Comparison of ENCODE assay signal across 15 mouse cellular contexts in the genomic region with DNA sequence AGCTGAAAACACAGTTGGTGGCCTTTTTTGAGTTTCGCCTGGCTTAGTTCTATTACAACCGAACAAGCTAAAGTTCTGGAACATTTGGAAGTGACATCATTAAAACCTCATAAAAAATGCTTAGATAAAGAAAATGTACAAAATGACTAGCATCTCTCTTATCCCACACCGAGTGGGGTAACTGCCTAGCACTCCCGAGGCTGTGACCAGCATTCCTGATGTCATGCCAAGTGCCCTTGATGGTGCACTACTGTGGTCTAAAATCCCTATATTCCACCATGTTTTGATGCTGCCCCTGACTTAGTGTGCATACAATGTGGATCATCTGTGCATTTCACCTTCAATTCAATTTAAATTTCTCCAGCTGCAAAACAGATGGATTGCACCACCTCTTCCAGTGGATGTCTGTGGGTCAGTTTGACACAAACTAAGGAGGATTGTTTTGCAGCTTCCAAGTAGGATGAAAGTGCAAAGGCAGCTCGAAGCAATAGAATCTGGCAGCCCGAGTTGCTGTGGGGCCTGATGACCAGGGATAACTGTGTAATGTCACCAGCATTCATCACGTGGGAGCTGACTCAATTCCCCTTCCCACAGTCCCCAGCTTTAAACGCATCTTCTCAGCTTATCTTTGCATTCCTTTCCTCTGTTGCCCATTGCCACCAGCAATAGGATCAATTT. TPM values are rescaled to one million over a fixed set of nuclear protein-coding genes. Genes with fewer than 3 reads are reported as not detected.
A peak's percentile ranks its signal among the peaks of the same experiment; 100 is the strongest.
DNase-seq lines count a peak whose midpoint lies in the region; ATAC-seq and TF ChIP-seq lines count a peak whose summit lies in the region.
"Had no signal": no experiment of that assay in that cellular context is flagged by ENCODE, and none has a peak within 500 bp of the region (broad histone marks: within the 10 kb centered on the region; RNA-seq: fewer than 3 reads in every experiment).

No protein-coding gene starts in this region.

- no peak for TF ChIP-seq CTCF in lung, postnatal 0 days (IDR thresholded peaks at IDR 0.05)

- no peak for DNase-seq in heart, postnatal 4 days
- DNase-seq in lung, postnatal 0 days (ENCODE audit: low spot score): peak; percentile 50
- no peak for DNase-seq in lung, postnatal 14 days
- DNase-seq in frontal cortex, postnatal 10 days (ENCODE audit: low spot score in 2 of 2): no peak
- DNase-seq in forebrain, embryonic 11.5 days (ENCODE audit: low spot score): no peak
- DNase-seq: cerebellum, postnatal 36 days; forebrain, postnatal 0 days had no signal

- H3K36me3 ChIP-seq in heart, embryonic 15.5 days: no peaks in the 10 kb centered on the region
- H3K36me3 ChIP-seq in lung, postnatal 0 days (ENCODE audit: insufficient read depth, low read length): no peaks in the 10 kb centered on the region
- peaks cover 6% of the 10 kb centered on the region; the same call in 1 of the 2 replicates for H3K36me3 ChIP-seq in embryonic facial prominence, embryonic 13.5 days
- H3K36me3 ChIP-seq in stomach, embryonic 15.5 days: no peaks in the 10 kb centered on the region
- no peaks in the 10 kb centered on the region for H3K36me3 ChIP-seq in forebrain, embryonic 11.5 days (ENCODE audit: control insufficient read depth, insufficient read depth, low read length)
- H3K36me3 ChIP-seq: G1E; midbrain, embryonic 15.5 days had no signal

- no peak overlapping the region for H3K4me3 ChIP-seq in heart, embryonic 15.5 days
- no peak overlapping the region for H3K4me3 ChIP-seq in lung, postnatal 0 days (ENCODE audit: low read depth, low read length)
- H3K4me3 ChIP-seq in embryonic facial prominence, embryonic 13.5 days: no peak overlapping the region
- no peak overlapping the region for H3K4me3 ChIP-seq in stomach, embryonic 15.5 days (replicated peaks)
- H3K4me3 ChIP-seq in forebrain, embryonic 11.5 days (ENCODE audit: low read depth, low read length): no peak overlapping the region
- H3K4me3 ChIP-seq: left cerebral cortex, adult 2 months; midbrain, embryonic 15.5 days had no signal

- H3K4me2 ChIP-seq in heart, embryonic 15.5 days: no peak overlapping the region
- H3K4me2 ChIP-seq in lung, postnatal 0 days (replicated peaks; ENCODE audit: low read depth, low read length): no peak overlapping the region
- H3K4me2 ChIP-seq in embryonic facial prominence, embryonic 13.5 days: no peak overlapping the region
- no peak overlapping the region for H3K4me2 ChIP-seq in stomach, embryonic 15.5 days
- H3K4me2 ChIP-seq in forebrain, embryonic 11.5 days (ENCODE audit: low read depth, low read length, severe bottlenecking): no peak overlapping the region
- H3K4me2 ChIP-seq: midbrain, embryonic 15.5 days had no signal

- H3K27ac ChIP-seq in heart, embryonic 15.5 days: peak overlapping the region; percentile 55
- no peak overlapping the region for H3K27ac ChIP-seq in lung, postnatal 0 days (ENCODE audit: low read length)
- peak overlapping the region; percentile 34 for H3K27ac ChIP-seq in embryonic facial prominence, embryonic 13.5 days
- H3K27ac ChIP-seq in stomach, embryonic 15.5 days: peak overlapping the region; percentile 44; the same call in 1 of the 2 replicates
- no peak overlapping the region for H3K27ac ChIP-seq in forebrain, embryonic 11.5 days (ENCODE audit: low read depth, low read length)
- H3K27ac ChIP-seq: left cerebral cortex, adult 2 months; liver, embryonic 14.5 days; midbrain, embryonic 15.5 days had no signal

- H3K4me1 ChIP-seq in heart, embryonic 15.5 days (replicated peaks): peaks cover 13% of the 10 kb centered on the region; the same call in 1 of the 2 replicates
- no peaks in the 10 kb centered on the region for H3K4me1 ChIP-seq in lung, postnatal 0 days (ENCODE audit: insufficient read depth, low read depth, low read length)
- H3K4me1 ChIP-seq in embryonic facial prominence, embryonic 13.5 days: peaks cover 22% of the 10 kb centered on the region
- 0 out of 2 replicates have a peak, but pooled peaks cover 5% of the 10 kb centered on the region for H3K4me1 ChIP-seq in stomach, embryonic 15.5 days
- no peaks in the 10 kb centered on the region for H3K4me1 ChIP-seq in forebrain, embryonic 11.5 days (replicated peaks; ENCODE audit: control insufficient read depth, insufficient read depth, low read length)
- H3K4me1 ChIP-seq: midbrain, embryonic 15.5 days had no signal

- no peaks in the 10 kb centered on the region for H3K27me3 ChIP-seq in heart, embryonic 15.5 days
- H3K27me3 ChIP-seq in lung, postnatal 0 days (replicated peaks; ENCODE audit: insufficient read depth, low read length): no peaks in the 10 kb centered on the region
- H3K27me3 ChIP-seq in embryonic facial prominence, embryonic 13.5 days: no peaks in the 10 kb centered on the region
- no peaks in the 10 kb centered on the region for H3K27me3 ChIP-seq in stomach, embryonic 15.5 days (replicated peaks)
- no peaks in the 10 kb centered on the region for H3K27me3 ChIP-seq in forebrain, embryonic 11.5 days (ENCODE audit: control insufficient read depth, insufficient read depth, low read length)
- H3K27me3 ChIP-seq: midbrain, embryonic 15.5 days had no signal

- WGBS in heart, embryonic 15.5 days: 43% methylated on average over 8 of the region's 8 CpGs
- 48% methylated on average over 8 of the region's 8 CpGs for WGBS in lung, postnatal 0 days
- 35% methylated on average over 8 of the region's 8 CpGs for WGBS in embryonic facial prominence, embryonic 13.5 days
- 51% methylated on average over 8 of the region's 8 CpGs for WGBS in stomach, embryonic 15.5 days
- WGBS in forebrain, embryonic 11.5 days: 74% methylated on average over 8 of the region's 8 CpGs

- no peaks in the 10 kb centered on the region for H3K9me3 ChIP-seq in heart, embryonic 15.5 days (replicated peaks)
- H3K9me3 ChIP-seq in lung, postnatal 0 days (ENCODE audit: low read length): no peaks in the 10 kb centered on the region
- no peaks in the 10 kb centered on the region for H3K9me3 ChIP-seq in embryonic facial prominence, embryonic 13.5 days
- H3K9me3 ChIP-seq in stomach, embryonic 15.5 days: no peaks in the 10 kb centered on the region
- H3K9me3 ChIP-seq in forebrain, embryonic 11.5 days (ENCODE audit: control insufficient read depth, low read length): no peaks in the 10 kb centered on the region
- H3K9me3 ChIP-seq: G1E; midbrain, embryonic 15.5 days had no signal

- no peak for TF ChIP-seq EP300 in lung, postnatal 0 days (IDR thresholded peaks at IDR 0.05)

- no peak for ATAC-seq in heart, embryonic 15.5 days (replicated peaks; ENCODE audit: insufficient number of reproducible peaks, insufficient read depth, low FRiP score, low read depth)
- ATAC-seq in lung, postnatal 0 days: peak; percentile 50
- ATAC-seq in embryonic facial prominence, embryonic 13.5 days (ENCODE audit: insufficient number of reproducible peaks, insufficient read depth, low FRiP score, low TSS enrichment, low read depth): no peak
- ATAC-seq in stomach, embryonic 15.5 days (ENCODE audit: insufficient read depth, low FRiP score, low read depth): no peak
- no peak for ATAC-seq in forebrain, embryonic 11.5 days (replicated peaks; ENCODE audit: low FRiP score)
- ATAC-seq: forebrain, postnatal 0 days; intestine, embryonic 16.5 days; midbrain, embryonic 15.5 days had no signal

- no peak overlapping the region for H3K9ac ChIP-seq in heart, embryonic 15.5 days
- H3K9ac ChIP-seq in lung, postnatal 0 days (replicated peaks; ENCODE audit: low read depth): no peak overlapping the region
- H3K9ac ChIP-seq in embryonic facial prominence, embryonic 13.5 days: no peak overlapping the region
- no peak overlapping the region for H3K9ac ChIP-seq in stomach, embryonic 15.5 days
- H3K9ac ChIP-seq in forebrain, embryonic 11.5 days (ENCODE audit: low read length): no peak overlapping the region
- H3K9ac ChIP-seq: forebrain, postnatal 0 days; liver, embryonic 14.5 days; midbrain, embryonic 15.5 days had no signal

RNA-seq across cellular contexts. Expression of gene Cped1, which starts 33.2 kb away (rescaled TPM):
- polyA plus RNA-seq in heart, embryonic 15.5 days (2015; fragmentation: Nextera tagmentation; extraction: Ambion mirVana): 4.7 and 5.7 TPM in 2 replicates
- 1 to 10 TPM; 7.2 to 9.9 TPM for total RNA-seq in heart, postnatal 4 days (2021)
- 25.0 and 29.4 TPM in 2 replicates for polyA plus RNA-seq in lung, postnatal 0 days (2015; fragmentation: Nextera tagmentation; extraction: Ambion mirVana)
- polyA plus RNA-seq in embryonic facial prominence, embryonic 13.5 days (2015; fragmentation: Nextera tagmentation; extraction: Ambion mirVana): 42.6 and 43.4 TPM in 2 replicates
- polyA plus RNA-seq in stomach, embryonic 15.5 days (2015; fragmentation: Nextera tagmentation; extraction: Ambion mirVana): 20.4 and 26.9 TPM in 2 replicates
- polyA plus RNA-seq in forebrain, embryonic 11.5 days (2014; fragmentation: Nextera tagmentation; extraction: Ambion mirVana): 15.3 and 17.2 TPM in 2 replicates
- polyA plus RNA-seq: G1E had no signal

Comparison
In these comparisons a context has a peak if more than half of its experiments do, and no peak if none do; other contexts are left out.
1. H3K27ac ChIP-seq: peak in heart, embryonic 15.5 days (single experiment), embryonic facial prominence, embryonic 13.5 days (single experiment) and stomach, embryonic 15.5 days (single experiment); none in lung, postnatal 0 days (single experiment) and forebrain, embryonic 11.5 days (single experiment).